Mouse (Mus musculus): ENCODE results near the gene Cav1.

Cav1 gene

DNA sequence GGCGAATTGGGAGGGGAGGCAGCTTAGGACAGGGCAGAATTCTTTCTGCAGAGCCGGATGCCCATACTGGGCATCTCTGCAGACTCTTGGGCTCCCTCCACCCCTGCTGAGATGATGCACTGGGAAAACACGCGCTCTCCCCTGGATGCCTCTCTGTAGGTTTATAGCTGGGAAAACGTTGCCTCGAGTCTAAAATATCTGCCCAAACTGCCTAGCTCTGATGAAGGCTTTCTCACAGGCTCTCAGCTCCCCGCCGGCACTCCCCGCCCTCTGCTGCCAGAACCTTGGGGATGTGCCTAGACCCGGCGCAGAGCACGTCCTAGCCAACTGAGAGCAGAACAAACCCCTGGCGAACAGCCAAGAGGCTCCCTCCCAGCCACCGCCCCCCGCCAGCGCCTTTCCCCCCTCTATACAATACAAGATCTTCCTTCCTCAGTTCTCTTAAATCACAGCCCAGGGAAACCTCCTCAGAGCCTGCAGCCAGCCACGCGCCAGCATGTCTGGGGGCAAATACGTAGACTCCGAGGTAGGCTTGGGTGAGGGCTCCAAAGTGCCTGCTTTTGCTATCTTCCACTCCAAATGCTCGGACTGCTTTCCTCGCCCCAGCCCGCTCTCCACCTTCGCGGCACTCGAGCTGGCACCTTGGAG lies at the start of gene Cav1:
Gene Cav1 (plus strand): TSS at position 382 of the 648 bp plus-strand sequence.
- in situ Hi-C loops (cut with MboI; ENCODE audit: low sequenced_read_pairs), result no loop called here

DNA sequence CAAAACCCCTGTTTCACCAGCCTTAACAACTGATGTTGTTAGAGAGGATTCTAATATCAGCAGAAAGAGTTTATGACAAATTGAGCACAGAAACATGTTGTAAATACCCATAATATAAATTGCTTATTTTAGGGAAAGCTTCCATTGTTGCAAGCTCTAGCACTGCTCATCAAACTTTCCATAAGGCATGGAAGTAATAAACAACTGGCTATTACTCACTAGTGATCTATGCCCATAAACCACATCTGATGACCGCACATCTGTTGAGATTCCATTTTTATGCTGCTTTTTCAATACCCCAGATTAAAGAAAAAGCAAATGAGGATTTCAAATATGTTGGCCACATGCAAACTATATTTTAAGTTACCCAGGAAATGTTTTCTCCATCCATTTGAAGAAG lies 48.0 kb upstream of the Cav1 start:
- in situ Hi-C loops (cut with MboI; ENCODE audit: low sequenced_read_pairs), result no loop called here

DNA sequence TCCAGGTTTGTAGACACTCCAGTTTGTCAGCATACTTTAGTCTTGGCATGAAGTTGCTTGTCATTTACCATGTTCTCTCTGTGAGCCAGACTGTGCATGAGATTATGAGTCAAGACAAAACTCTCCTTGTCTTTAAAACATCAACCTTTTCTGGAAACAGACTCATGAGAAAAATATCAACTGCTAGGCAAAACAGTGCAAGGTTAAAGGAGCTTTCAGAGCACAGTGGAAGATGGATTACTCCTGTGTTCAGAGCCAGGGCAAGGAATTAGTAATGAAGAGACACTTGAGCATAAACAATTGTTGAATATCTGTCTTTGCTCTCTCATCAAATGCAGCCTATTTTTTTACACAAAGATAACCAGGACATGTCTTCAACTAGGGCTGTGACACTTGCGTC lies 47.2 kb upstream of the Cav1 start:
- in situ Hi-C loops (cut with MboI; ENCODE audit: low sequenced_read_pairs), result no loop called here

DNA sequence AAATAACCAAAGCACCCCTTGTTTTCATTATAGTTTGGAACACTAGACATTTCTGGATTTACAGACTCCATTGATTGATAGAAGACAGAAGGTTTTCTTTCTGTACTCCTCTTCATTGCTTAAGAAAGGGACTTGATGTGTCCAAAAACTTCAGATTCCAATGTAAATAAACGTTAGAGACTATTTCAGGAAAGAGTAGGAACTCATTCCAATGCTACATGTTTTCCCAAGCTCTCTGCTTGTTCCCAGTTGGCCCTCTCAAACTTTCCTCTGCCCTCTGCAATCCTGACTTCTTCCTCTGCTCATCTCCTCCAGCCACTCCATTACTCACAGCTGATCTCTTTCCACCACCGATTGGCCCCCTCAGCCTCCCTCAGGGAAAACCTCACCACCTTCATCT lies 43.3 kb upstream of the Cav1 start:
- in situ Hi-C loops (cut with MboI; ENCODE audit: low sequenced_read_pairs), result no loop called here

- in situ Hi-C loops (cut with MboI; ENCODE audit: low sequenced_read_pairs), result no loop called here
These were observed 41.1 kb upstream of the Cav1 start for GRCm38 (mm10) chr6:17265043-17265442.

- in situ Hi-C loops (cut with MboI; ENCODE audit: low sequenced_read_pairs), result no loop called here
These were observed 39.7 kb upstream of the Cav1 start for GRCm38 (mm10) chr6:17266466-17266865.

DNA sequence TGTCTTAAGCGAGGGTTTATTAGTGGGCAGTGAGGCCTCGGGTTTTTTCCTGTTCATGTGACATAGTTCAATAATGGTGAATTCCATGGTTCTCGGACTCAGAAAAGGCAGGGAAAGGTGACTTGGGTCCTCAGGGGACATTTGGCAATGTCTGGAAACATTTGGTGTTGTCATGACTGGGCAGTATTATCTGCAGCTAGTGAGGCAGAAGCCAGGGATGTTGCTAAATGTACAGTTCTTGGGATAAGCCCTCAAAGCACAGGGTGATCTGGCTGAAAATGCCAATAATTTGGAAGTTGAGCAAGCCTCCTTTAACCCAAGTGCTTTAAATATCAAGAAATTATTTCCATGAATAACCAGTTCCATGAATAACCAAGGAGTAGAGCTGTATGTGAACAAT lies 27.8 kb upstream of the Cav1 start:
- in situ Hi-C loops (cut with MboI; ENCODE audit: low sequenced_read_pairs), result no loop called here

DNA sequence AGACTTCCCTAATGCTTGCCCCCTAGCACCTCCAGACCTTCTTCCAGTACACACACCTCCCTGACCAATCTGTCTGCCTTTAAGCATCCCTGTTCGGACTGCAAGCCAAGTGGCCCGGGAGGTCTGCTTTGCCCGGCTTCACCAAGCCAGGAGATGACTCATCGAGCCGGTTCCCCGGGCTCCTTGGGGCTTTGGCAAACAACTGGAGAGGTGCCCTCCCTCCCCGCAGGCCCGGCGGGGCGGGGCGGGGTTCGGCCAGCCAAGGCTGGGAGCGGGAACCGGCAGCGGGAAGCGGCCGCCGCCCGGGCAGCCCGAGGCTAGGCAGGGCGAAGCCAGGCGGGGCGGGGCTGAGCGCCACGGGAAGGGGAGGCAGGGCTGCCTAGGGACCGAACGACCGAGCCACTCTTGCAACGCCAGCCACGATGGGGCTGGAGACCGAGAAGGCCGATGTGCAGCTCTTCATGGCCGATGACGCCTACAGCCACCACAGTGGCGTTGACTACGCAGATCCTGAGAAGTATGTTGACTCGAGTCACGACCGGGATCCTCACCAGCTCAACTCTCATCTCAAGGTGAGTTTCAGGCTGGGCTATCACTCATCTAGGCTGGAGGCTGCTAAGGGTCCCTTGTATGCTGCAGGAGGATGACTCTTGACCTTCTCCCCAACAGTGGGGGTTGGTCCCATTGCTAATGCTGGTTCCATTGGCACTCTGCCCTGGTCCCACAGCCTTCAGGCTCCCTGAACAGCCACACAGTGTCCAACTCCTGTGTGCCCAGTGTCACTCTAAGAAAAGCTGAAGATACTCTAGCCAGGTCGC lies 25.0 kb upstream of the Cav1 start, which contains the start of gene Cav2:
Gene Cav2 (plus strand): TSS at position 247 of the 818 bp plus-strand sequence.
- in situ Hi-C loops (cut with MboI; ENCODE audit: low sequenced_read_pairs), result no loop called here

- in situ Hi-C loops (cut with MboI; ENCODE audit: low sequenced_read_pairs), result no loop called here
These were observed 24.4 kb upstream of the Cav1 start for GRCm38 (mm10) chr6:17281757-17282092.

DNA sequence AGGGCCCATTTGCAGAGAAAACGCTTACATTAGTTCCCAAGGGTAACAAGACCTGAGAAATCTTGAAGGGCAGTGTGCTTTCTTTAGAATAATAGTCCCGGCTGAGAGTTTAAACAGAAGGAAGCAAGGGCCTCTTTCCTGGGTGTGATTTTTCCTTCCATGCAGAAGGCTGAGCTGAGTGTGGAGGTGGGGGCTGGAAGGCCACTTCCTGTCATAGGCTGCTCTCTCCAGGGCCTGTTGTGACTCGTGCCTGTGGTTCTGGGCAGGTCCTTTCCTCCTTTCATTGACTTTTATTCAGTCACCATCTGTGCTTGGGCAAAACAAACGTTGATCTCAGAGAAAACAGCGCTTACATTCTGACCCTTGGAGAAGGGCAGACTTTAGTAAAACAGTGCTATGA lies 24.0 kb upstream of the Cav1 start:
- in situ Hi-C loops (cut with MboI; ENCODE audit: low sequenced_read_pairs), result no loop called here

GRCm38 (mm10) chr6:17283834-17284233 lies 22.3 kb upstream of the Cav1 start:
- in situ Hi-C loops (cut with MboI; ENCODE audit: low sequenced_read_pairs), result no loop called here

GRCm38 (mm10) chr6:17286381-17286780 lies 19.8 kb upstream of the Cav1 start:
- in situ Hi-C loops (cut with MboI; ENCODE audit: low sequenced_read_pairs), result no loop called here

GRCm38 (mm10) chr6:17295116-17295515 lies 11.0 kb upstream of the Cav1 start:
- in situ Hi-C loops (cut with MboI; ENCODE audit: low sequenced_read_pairs), result no loop called here

- in situ Hi-C loops (cut with MboI; ENCODE audit: low sequenced_read_pairs), result no loop called here
These were observed 629 bp downstream of the Cav1 start for GRCm38 (mm10) chr6:17306602-17307325.

DNA sequence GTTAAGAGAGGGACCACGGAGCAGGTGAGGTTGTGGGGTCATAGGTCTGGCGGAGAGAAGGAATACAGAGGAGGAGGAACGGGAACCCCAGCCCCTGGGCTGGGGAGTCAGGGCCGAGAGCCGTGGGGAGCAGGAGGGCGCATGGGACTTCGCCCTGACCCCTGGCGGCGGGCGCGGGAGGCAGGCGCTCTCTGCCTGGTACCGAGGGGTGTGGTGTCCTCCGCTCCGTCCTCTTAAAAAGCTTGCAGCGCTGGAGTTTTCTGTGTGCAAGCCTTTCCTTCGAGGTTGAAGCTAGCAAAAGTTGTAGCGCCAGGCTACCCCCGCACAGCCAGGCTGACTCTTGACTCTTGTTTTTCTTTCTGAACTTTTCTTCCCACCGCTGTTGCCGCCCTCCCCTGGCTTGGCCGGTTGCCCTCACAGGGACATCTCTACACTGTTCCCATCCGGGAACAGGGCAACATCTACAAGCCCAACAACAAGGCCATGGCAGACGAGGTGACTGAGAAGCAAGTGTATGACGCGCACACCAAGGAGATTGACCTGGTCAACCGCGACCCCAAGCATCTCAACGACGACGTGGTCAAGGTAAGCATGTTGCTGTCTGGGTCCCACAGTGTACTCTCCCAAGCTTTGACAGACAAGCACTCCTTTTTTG lies 1.5 kb downstream of the Cav1 start:
- in situ Hi-C loops (cut with MboI; ENCODE audit: low sequenced_read_pairs), result no loop called here

GRCm38 (mm10) chr6:17308661-17309060 lies 2.5 kb downstream of the Cav1 start:
- in situ Hi-C loops (cut with MboI; ENCODE audit: low sequenced_read_pairs), result no loop called here

DNA sequence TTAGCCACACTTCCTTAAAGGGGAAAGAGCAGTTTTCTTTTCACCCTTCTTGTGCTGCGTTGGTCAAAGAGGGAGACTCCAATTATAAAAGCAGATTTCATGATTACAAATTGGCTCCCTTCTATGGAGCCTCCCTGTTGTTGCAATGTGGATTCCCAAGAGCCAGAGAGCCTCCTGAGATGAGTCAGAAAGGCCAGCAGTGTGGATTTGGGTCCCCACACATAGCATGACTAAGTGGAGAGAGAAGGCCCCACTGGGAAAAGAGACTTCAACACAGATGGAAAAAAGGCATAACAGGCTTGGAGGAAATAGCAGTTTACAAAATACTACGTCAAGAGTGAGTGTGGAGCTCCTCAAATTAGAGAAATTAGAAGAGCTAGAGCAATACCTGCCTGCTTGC lies 3.1 kb downstream of the Cav1 start:
- in situ Hi-C loops (cut with MboI; ENCODE audit: low sequenced_read_pairs), result no loop called here

DNA sequence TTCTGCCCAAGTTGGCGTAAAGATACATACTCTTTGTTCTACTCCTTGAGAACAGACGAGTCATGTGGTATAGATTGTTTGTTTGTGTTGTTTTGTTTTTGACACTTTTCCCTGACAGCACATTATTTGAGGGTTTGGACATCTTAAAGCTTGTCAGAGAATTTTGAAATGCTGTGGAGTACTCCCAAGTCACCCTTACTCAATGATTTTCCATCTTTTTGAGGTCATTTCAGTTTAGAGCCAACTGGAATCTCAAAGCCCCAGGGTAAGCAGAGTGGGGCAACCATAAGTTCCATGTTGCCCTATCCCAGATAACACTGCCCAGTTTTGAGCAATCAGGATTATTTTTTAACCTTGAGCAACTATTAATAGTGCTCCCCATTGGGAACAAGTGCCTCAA lies 8.1 kb downstream of the Cav1 start:
- in situ Hi-C loops (cut with MboI; ENCODE audit: low sequenced_read_pairs), result no loop called here

GRCm38 (mm10) chr6:17314659-17315616 lies 8.8 kb downstream of the Cav1 start:
- in situ Hi-C loops (cut with MboI; ENCODE audit: low sequenced_read_pairs), result no loop called here
